Mouse (Mus musculus) 3T3-L1 (cell line): ENCODE results near the gene Acvr1b.

Source experiments
- DNase-seq: peaks from one replicate; pipeline ENCODE4 v3.0.0-alpha.2; 2015; ENCODE audit warnings: low read depth, low spot score

The Acvr1b gene

DNA sequence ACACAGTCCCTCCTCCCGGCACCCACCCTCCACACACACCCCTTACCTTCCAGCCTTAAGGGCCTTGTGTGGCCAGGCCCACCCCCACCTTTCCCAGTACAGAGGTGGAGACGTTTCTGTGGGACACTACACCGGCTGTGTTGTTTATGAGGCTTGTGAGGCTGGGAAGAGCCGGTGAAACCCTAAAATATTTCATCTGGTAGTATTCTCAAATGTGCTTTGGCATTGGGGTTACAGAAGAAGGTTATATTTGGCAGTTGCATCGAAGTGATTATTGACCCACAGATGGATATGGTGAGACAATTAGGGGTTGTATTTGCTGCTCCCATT, 1.2 kb downstream of the Acvr1b start:
- DNase-seq: no peak

DNA sequence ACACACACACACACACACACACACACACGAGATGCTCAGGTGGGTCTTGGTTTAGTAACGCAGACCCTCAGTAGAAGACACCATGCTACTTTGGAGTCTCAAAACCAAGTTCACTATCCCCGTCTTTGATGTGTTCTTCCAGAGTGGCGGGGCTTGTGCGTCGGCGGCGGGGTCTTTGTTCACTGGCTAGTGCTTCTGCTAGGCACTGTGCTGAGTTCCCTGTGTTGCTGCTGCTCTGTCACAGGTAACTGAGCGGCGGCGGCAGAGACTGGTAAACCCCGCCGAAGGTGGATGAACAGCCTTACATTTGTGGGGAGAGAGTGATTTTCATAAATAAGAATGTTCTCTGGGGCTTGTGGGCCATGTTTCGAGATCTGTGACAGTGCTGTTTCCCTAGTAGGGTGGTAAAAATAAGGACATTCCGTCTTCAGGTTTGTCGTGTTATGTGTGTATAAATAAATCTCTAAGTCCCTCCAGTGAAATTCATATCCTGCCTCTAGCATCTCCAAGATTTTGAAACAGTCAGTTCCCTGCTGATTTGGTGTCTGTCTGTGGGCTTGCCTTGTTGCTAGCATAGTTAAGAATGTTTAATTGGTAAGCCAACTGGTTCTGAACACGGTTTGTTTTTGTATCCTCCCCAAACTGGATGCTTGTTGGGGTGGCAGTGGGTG, 1.9 kb downstream of the Acvr1b start:
- DNase-seq: no peak

DNA sequence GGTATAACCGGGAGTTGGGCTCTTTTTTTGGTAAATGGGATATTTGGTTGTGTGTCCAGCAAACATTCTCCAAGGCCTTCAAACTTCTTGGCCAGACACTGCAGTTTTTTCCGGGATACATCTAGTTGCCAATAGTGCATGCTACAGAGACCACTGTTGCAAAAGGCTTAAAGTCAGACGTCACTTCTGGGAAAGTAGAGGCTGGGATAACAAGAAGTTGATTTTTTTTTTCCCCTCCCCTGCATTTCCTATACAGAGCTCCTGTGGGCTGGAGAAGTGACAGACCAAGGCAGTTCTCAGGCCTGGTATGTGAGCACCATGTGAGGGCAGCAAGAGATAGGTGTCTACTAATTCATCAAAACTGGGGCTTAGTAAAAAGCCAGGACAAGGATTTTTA, 2.4 kb downstream of the Acvr1b start:
- DNase-seq: no peak

DNA sequence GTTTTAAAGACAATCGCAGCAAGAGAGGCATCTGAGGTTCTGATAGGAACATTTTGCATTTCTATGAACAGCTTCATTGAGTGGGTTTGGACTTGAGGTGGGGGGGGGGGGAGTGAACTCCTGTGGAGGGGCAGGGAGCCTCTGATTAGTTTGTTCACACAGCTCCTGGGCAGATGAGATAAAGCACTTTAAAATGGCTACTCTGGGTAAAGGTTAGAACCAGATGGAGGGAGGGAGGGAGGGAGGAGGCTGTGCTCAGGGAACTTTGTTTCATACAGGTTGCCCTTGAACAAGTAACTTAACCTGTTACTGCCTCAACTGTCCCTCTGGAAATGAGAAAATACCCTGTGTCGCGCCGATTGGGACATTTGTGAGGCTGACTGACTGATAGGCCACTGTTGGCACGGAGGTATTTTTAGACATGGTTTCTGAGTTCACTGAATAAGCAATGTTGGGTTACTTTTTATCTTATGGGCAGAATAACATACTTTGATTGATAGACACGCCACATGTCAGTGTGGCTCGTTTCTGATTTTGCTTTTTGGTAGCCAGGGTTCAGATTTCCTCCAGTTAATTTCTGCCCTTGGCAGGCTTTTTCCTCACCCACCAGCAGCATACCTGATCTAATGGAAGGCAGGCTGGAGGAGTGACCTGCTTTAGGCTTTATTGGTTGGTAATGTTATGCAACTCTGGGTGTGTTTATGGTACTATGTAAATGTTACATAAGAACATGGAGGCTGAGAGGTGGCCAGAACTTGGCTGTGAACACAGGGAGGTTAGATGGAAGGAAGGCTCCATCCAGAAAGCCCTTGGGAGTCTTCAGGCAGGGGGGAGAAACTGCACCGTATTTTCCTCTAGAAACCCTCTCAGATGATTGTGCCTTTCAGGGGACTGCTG, 3.2 kb downstream of the Acvr1b start:
- no peak for DNase-seq

DNA sequence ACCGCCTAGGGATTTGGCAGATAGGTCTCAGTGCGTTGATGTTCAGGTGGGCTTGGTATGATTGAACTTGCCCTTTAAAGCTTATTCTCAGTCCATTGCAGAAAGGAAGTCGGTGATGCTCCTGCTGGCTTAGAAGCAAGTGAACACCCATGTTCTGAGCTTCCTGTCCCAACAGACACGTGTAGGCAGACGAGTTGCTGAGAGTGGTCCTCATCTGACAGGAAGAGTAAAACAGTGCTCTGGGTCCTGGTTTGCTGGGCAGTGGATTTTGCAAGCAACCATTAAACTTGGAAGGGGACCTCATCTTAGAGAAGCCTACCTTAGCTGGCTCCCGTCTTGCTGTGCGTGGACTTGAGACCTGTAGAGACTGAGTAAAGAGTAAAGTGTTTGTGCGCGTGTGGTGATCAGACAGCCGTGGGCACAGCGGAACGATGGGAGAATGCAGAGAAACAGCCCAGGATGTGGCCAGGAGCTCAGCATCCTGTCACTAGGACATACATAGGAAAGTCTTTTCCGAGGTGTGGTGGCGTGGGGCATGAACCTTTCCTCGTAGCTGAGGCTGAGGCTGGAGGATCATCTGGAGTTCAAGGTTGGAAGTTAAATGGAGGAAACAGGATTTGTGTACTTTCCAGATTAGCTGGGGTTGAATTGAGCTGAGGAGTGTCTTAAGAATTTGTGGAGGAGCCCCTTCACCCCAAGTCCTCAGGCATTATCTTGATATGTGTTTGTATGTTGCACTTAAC, 6.7 kb downstream of the Acvr1b start:
- DNase-seq: no peak

DNA sequence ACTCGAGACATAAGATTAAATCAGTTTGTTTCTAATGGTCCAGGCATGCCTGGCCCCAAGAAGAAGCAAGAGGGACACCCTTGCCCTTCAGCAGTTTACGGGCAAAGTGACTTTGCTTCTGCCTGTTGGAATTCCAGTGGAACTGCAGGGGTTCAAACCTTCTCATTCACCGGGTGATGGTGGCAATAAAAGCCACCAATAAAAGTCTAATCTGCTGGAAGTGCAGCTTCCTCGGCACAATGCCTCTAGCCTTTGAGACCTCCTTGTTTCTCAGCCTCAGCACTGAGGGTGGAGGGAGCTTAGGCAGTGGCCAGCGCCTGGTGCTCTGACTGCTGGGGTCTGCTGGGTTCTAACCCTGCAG, 7.2 kb downstream of the Acvr1b start:
- DNase-seq: no peak

DNA sequence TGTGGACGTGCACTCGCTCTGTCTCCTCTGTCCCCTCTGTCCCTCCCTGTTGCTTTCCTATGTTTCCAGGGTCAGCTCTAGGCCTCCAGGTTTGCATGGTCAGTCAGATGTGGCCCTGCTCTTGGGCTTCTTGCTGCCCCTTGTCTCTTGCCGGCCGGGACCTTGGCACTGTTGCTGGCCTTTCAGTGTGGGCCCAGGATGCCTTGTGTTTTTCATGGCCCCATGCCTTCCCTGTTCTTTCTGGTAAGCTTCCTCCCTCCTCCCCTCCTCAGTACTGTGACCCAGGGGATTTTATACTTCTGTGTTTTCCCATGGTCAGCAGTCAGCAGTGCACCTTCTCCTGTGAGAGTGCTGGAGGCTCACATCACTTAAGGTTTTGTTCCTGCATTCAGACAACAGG, 7.6 kb downstream of the Acvr1b start:
- no peak for DNase-seq

DNA sequence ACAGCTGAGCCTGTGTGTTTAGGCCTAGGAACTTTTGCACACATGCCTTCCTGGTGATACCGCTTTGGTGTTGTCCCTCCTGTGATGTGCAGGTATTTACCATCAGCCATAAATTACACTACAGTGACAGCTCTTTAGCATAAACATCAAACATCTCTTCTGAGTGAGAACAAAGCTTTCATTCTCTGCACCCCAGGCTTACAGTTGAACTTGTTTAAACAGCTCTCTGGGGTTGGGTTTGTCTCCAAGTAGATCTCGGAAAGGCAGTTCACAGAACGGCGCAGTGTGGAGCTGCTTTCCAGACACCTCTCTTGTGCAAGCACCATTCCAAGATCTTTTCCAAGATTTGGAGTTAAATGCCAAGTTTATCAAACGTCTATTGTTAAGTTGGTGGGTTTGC, 8.8 kb downstream of the Acvr1b start:
- no peak for DNase-seq

DNA sequence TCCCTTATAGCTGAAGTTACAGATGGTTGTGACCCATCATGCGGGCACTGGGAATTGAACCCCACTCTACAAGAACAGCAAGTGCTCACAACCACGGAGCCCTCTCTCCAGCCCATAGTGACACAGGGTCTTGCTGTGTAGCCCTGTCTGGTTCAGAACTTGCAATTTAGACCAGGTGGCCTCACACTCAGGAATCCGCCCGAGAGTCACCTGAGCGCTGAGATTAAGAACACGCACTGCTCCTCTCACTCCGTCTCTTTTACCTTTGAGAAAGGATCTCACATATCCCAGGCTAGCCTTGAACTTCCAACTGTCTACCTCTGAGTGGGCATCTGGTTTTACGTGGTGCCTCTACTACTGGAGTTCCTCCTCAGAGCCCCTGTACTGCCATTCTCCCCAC, 10.4 kb downstream of the Acvr1b start:
- no peak for DNase-seq

DNA sequence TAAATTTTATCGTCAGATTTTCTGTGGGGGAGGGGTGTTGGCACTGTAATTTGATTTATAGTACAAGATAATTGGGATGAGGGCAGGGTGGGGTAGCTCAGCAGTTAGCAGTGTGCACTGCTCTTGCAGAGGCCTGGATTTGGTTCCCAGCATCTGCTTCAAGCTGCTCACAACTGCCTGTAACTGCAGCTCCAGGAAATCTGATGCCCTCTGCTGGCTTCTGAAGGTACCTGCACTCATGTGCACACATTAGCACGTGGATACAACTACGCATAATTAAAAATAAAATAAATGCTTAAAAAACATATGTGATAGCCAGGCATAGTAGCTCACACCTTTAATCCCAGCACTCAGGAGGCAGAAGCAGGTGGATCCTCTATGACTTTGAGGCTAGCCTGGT, 11.7 kb downstream of the Acvr1b start:
- DNase-seq: no peak

DNA sequence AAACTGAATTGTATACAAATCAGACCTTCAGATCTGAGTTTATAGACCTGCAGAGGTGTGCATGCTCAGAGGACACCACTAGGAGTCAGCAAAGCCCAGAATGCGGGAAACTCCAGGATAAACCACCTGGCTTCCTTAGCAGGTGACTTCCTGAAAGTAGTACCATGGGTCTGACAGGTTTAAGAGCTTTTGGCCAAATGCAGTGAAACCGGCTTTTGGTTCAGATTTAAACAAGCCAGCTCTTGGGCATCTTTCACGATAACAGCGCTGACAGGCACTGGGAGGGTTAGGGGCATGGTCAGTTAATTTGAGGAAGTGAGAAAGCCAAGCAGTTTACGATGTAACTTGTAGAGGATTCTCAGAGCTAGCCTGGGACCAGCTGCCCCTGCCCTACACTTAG, 14.0 kb downstream of the Acvr1b start:
- no peak for DNase-seq

DNA sequence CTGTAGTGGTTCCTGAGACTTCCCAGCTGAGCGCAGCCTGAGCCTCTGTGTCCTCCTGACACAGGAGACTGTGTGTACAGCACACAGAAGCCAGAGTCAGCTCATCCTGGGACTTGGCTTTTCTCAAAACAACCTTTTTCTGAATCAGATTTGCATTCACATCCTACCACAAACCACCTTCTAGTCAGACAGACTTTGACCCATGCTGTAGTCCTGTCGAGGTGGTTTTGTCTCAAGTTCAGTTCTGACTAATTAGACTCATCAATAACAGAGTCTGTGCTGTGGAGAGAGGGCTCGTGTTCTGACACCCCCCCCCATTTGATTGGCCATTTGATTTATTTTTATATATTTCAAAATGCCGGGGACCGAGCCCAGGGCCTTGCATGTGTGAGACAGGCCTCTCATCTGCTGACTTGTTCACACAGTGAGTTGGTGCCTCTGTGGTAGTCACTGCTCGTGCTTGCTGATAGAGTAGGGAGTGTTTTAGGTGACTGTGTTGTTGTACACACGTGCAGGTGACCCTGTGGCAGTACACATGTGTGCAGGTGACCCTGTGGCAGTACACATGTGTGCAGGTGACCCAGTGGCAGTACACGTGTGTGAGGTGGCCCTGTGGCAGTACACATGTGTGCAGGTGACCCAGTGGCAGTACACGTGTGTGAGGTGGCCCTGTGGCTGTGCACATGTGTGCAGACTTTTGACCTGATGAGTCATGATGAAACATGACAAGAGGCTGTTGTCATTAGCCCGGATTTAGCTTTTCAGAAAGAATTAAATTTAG, 16.3 kb downstream of the Acvr1b start:
- no peak for DNase-seq

DNA sequence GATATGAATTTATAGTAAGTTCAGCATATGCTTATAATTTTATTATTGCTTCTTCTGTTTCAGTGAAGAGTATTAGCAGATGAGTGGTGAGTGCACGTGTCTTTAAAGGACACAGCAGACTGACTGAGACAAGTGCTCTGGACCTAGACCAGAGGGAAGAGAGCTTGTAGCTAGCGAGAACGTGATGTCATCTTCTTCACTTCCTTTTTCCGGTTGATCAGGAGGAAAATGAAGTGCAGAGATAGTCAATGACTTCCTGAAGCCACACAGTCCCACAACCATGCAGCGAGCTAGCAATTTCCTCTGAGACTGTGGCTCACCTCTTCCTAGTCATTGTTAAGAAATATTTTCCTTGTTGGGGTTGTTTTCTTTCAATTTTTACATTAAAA, 16.9 kb downstream of the Acvr1b start:
- DNase-seq: no peak

DNA sequence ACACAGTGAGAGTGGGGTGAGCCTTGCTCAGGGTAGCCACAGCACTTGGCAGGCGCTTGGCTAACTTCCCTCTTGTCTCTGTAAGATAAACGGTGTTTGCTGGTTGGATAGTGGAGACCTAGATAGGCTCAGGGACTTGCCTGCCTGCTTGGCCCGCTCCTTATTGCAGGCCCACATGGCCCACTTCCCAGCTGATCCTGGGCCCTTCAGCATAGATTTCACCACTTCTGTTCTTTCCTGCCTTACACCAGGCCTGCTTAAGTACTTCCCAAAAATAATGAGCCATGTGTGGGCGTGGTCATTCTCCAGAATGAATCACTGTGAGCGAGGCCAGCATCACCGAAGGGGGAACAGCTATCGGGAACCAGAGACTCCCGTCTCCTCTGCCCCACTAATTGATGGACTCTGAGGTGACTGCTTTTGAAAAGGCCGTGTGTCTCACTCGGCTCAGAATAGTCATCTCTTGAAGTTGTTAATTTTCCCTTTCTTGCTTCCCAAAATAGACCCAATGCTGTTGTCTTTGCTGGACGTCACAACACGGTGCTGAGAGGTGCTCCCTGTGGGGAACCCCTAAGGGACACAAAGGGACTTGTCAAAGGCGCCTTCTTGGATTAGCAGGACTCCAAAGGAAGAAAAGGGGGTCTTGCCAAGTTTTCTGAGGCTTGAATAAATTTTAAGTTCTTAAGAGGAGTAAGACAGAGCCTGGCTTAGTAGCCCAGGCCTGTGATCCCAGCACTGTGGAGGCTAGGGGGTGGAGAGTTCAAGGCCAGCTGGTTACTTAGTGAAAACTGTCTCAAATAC, 17.8 kb downstream of the Acvr1b start:
- peak; percentile 88 for DNase-seq

DNA sequence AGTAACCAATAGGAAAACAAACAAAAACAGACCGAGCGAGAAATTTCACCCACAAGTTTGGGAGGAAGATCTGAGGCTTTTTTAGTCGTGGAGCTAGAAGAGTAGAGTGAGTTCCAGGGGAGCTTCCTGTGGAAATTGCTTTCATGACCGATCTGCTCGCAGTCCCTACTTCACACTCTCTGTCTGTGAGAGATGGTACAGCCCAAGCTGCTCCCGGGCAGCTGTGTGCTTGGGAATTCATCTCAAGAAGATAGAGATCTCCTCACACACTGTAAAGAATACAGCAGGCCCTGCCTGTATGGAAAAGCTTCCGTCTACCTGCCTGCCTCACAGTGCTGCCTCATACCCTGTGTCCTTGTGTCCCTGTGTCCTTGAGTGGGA, 18.4 kb downstream of the Acvr1b start:
- DNase-seq: no peak

DNA sequence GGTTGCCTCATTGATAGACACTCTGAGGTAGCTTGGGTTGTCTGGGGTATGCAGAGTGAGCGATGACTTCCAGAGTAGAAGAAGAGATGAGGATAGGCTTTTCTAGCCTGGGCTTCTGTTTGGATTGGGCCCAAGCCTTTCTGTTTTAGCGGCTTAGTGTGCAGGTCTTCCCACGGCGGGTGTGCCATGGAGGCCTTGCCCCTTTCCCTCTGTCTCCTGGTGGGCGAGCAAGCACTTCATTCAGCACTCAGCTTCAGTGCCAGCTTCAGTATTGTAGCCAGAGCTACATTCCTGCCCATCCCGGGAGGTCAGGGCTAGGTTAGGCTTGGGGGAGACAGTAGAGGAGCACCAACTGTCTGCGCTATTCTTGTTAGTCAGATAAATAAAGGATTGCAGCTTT, 18.8 kb downstream of the Acvr1b start:
- DNase-seq: no peak

DNA sequence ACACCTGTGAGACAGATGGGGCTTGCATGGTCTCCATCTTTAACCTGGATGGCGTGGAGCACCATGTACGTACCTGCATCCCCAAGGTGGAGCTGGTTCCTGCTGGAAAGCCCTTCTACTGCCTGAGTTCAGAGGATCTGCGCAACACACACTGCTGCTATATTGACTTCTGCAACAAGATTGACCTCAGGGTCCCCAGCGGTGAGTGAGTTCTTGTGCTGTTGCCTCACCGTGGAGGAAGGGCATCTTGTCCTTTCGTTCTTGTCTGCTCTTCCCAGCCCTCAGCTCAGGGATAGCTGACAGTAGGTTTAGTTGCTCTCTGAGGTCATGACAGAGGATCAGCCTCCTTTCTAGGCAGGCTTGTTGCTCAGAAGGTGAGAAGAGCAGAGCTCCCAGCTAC, 20.1 kb downstream of the Acvr1b start:
- no peak for DNase-seq

DNA sequence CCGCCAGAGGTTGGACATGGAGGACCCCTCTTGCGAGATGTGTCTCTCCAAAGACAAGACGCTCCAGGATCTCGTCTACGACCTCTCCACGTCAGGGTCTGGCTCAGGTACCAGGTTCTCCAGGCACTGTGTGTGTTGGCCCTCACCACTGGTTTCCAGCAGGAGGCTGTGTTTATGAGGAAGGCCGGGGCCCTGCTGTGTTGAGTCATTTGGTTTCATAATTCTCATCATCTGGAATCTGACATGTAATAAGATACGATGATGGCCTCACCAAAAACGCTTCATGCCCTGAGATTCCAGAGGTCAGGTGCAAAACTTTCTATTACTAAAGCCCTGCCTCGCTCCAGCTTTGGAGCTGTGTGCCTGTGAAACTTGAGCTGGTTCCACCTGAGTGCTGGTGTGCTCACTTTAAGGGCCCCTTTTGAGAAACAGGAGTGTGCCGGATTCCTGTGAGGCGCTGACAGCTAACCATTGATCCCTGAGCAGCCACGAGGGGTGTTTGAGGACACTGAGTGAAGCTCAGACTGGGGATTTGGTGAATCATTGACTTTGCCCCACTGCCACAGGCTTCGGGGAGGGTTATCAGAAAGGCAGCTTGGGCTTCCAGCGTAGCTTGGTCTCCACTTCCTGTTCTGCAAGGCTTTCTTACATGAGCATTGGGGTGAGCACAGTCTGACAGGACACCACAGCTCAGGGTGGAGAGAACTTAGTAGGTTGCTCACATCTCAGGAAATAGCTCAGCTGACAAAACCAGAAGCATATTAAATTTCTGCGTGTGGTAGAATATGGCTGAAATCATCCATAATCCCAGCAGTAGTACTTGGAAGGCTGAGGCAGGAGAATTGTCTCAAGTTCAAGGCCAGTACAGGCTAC, 21.3 kb downstream of the Acvr1b start:
- peak; percentile 62 for DNase-seq

DNA sequence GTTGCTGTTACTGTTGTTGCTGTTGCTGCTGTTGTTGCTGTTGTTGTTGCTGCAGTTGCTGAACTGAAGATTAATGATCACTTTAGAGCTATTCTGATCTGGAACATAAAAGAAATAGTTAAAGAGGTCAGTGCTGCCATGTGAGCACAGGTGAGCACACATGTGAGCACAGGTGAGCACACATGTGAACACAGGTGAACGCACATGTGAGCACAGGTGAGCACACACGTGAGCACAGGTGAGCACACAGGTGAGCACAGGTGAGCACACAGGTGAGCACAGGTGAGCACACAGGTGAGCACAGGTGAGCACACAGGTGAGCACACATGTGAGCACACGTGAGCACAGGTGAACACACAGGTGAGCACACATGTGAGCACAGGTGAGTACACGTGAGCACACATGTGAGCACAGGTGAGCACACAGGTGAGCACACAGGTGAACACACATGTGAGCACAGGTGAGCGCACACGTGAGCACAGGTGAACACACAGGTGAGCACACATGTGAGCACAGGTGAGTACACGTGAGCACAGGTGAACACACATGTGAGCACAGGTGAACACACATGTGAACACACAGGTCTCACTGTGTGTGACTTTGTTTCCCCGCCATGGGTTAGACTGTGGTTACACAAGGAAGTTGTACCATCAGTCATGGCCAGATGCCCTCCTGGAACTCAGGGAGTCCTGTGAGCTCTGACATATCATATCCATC, 22.4 kb downstream of the Acvr1b start:
- DNase-seq: peak; percentile 45

DNA sequence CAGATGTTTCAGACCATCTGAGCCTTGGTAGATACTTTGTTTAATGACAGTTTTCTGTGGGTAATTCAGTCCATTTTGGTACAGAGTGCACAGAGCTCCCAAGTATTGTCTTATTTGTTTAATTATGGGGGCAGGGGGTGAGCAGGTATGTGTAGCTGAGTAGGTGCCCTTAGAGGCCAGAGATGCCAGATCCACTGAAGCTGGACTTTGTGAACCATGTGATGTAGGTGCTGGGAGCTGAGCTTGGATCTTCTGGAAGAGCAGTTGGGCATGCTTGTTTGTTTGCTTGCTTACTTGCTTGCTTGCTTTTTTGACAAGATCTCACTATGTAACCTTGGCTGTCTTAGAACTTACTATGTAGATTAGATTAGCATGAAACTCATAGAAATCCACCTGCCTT, 23.1 kb downstream of the Acvr1b start:
- DNase-seq: no peak
